Mouse (Mus musculus) v-Abl transformed pro-B cells (cell line): ENCODE results near the gene Snx29.
"Not testable (repeated sequence)": the region's sequence is repeated elsewhere in the genome, so short reads cannot be mapped to it uniquely, and the experiment has no call there.

ENCODE experiments used
- in situ Hi-C, 2 experiments: fragments of 400-800 bp; cut with MboI; formaldehyde crosslinking; loops; one replicate each; pipeline ENCODE4 v1.15.1; 2025; ENCODE audit not compliant: unreplicated experiment in 2 of 2

Gene Snx29

GRCm38 (mm10) chr16:11343292-11343815, 20.6 kb downstream of the Snx29 start:
- in situ Hi-C loops = no loop called here

- in situ Hi-C loops = no loop called here
Observed at GRCm38 (mm10) chr16:11351903-11352302, 29.2 kb downstream of the Snx29 start.

GRCm38 (mm10) chr16:11359173-11359572, 36.5 kb downstream of the Snx29 start:
- in situ Hi-C loops = no loop called here

- in situ Hi-C loops = no loop called here
Observed at GRCm38 (mm10) chr16:11359919-11360318, 37.2 kb downstream of the Snx29 start.

- in situ Hi-C loops = not testable (repeated sequence)
Observed at GRCm38 (mm10) chr16:11360576-11360975, 37.9 kb downstream of the Snx29 start.

- in situ Hi-C loops = no loop called here
Observed at GRCm38 (mm10) chr16:11365626-11366025, 42.9 kb downstream of the Snx29 start.

- in situ Hi-C loops = no loop called here
Observed at GRCm38 (mm10) chr16:11366851-11367250, 44.1 kb downstream of the Snx29 start.

- in situ Hi-C loops = no loop called here
Observed at GRCm38 (mm10) chr16:11368412-11368811, 45.7 kb downstream of the Snx29 start.

- in situ Hi-C loops = no loop called here
Observed at GRCm38 (mm10) chr16:11369162-11369561, 46.5 kb downstream of the Snx29 start.

- in situ Hi-C loops = no loop called here
Observed at GRCm38 (mm10) chr16:11369642-11370041, 46.9 kb downstream of the Snx29 start.

GRCm38 (mm10) chr16:11370132-11370544, 47.4 kb downstream of the Snx29 start:
- in situ Hi-C loops = no loop called here

- in situ Hi-C loops = no loop called here
Observed at GRCm38 (mm10) chr16:11379264-11379663, 56.6 kb downstream of the Snx29 start.

GRCm38 (mm10) chr16:11380038-11380437, 57.3 kb downstream of the Snx29 start:
- in situ Hi-C loops = loop anchor here (5.0 to 10.0 kb wide), 3 partner anchors 53 to 125 kb away; partner anchors contain the start of genes Gspt1 (in 1 of the 2) and Snx29 (in 1 of the 2)

- in situ Hi-C loops = loop anchor here (5.0 to 10.0 kb wide), 3 partner anchors 54 to 126 kb away; partner anchors contain the start of genes Gspt1 (in 1 of the 2) and Snx29 (in 1 of the 2)
Observed at GRCm38 (mm10) chr16:11380871-11381270, 58.2 kb downstream of the Snx29 start.

GRCm38 (mm10) chr16:11384361-11384760, 61.7 kb downstream of the Snx29 start:
- in situ Hi-C loops = loop anchor here (5.0 to 10.0 kb wide), 3 partner anchors 57 to 130 kb away; partner anchors contain the start of genes Gspt1 (in 1 of the 2) and Snx29 (in 1 of the 2)

GRCm38 (mm10) chr16:11385150-11385549, 62.4 kb downstream of the Snx29 start:
- in situ Hi-C loops = loop anchor here (10.0 kb wide), 2 partner anchors 60 to 130 kb away; partner anchors contain the start of genes Gspt1 (in 1 of the 2) and Snx29 (in 1 of the 2)

- in situ Hi-C loops = loop anchor here (10.0 kb wide), 2 partner anchors 61 to 131 kb away; partner anchors contain the start of genes Gspt1 (in 1 of the 2) and Snx29 (in 1 of the 2)
Observed at GRCm38 (mm10) chr16:11385798-11386197, 63.1 kb downstream of the Snx29 start.

- in situ Hi-C loops = loop anchor here (10.0 kb wide), 2 partner anchors 61 to 131 kb away; partner anchors contain the start of genes Gspt1 (in 1 of the 2) and Snx29 (in 1 of the 2)
Observed at GRCm38 (mm10) chr16:11386221-11386620, 63.5 kb downstream of the Snx29 start.

- in situ Hi-C loops = loop anchor here (10.0 kb wide), 2 partner anchors 63 to 133 kb away; partner anchors contain the start of genes Gspt1 (in 1 of the 2) and Snx29 (in 1 of the 2)
Observed at GRCm38 (mm10) chr16:11388085-11388484, 65.4 kb downstream of the Snx29 start.

GRCm38 (mm10) chr16:11389324-11389723, 66.6 kb downstream of the Snx29 start:
- in situ Hi-C loops = loop anchor here (10.0 kb wide), 2 partner anchors 65 to 135 kb away; partner anchors contain the start of genes Gspt1 (in 1 of the 2) and Snx29 (in 1 of the 2)

GRCm38 (mm10) chr16:11396570-11396969, 73.9 kb downstream of the Snx29 start:
- in situ Hi-C loops = no loop called here

- in situ Hi-C loops = no loop called here
Observed at GRCm38 (mm10) chr16:11399386-11399785, 76.7 kb downstream of the Snx29 start.
